Mouse (Mus musculus): ENCODE results near the gene Ppp1r8.
"Not testable (repeated sequence)": the region's sequence is repeated elsewhere in the genome, so short reads cannot be mapped to it uniquely, and the experiment has no call there.

The Ppp1r8 gene

GRCm38 (mm10) chr4:132807771-132808641 is 35.0 kb downstream of the Ppp1r8 start:
- no peak for DNase-seq (ENCODE audit: low read depth, low spot score)

- no peak for DNase-seq (ENCODE audit: low read depth, low spot score)
Observed at GRCm38 (mm10) chr4:132806620-132807191, 36.3 kb downstream of the Ppp1r8 start.

DNA sequence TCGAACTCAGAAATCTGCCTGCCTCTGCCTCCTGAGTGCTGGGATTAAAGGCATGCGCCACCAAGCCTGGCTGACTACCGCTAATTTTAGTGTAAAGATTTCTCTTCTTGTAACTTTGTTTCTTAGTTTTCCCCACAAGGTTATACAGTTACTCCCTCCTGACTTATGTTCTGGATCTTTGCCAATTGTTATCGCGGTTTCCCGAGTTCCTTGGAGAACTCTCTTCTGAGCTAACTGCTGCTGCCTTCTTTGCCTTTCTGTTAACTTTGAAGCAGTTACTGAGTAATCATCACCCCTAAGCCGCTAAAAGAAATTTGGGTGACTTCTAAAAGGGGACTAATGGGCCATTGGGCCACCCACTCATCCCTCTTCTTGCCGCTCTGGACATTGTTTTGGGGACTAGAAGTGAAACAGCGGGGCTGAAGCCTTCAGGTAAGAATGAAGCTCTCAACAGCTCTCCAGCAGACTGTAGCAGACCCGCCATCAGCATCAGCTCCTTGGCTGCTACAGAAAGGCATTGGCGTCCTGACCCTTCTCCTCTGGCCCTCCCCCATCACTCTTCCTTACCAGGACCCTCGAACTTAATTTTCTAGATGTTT is 37.3 kb downstream of the Ppp1r8 start:
- no peak for DNase-seq (ENCODE audit: low read depth, low spot score)

DNA sequence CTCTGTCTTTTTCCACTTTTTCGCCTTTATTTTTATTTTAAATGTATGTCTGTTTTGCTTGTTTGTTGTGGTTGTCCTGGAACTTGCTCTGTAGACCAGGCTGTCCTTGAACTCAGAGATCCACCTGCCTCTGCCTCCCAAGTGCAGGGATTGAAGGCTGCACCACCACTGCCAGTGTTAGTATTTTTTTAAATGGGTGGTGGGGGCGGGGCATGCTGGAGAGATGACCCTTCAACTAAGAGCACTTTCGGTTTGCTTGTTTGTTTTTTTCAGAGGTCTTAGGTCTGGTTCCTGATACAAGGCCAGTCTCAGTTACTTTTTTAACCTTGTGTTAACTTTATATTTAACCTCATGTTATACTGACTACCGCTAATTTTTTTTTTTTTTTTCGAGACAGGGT is 37.8 kb downstream of the Ppp1r8 start:
- no peak for DNase-seq (ENCODE audit: low read depth, low spot score)

GRCm38 (mm10) chr4:132804331-132804730 is 38.6 kb downstream of the Ppp1r8 start:
- no peak for DNase-seq (ENCODE audit: low read depth, low spot score)

GRCm38 (mm10) chr4:132803876-132804275 is 39.1 kb downstream of the Ppp1r8 start:
- no peak for DNase-seq (ENCODE audit: low read depth, low spot score)

DNA sequence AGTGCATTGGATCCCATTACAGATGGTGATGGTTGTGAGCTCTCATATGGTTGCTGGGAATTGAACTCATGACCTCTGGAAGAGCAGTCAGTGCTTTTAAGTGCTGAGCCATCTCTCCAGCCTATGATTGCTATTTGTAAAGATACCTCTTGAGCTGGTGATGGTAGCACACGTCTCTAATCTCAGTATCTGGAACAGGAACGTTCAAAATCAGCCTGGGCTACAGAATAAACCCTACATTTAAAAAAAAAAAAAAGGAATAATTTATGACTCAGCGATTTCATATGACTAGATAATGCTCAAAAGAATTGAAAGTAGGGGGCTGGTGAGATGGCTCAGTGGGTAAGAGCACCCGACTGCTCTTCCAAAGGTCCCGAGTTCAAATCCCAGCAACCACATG is 39.8 kb downstream of the Ppp1r8 start:
- DNase-seq (ENCODE audit: low read depth, low spot score), result no peak

DNA sequence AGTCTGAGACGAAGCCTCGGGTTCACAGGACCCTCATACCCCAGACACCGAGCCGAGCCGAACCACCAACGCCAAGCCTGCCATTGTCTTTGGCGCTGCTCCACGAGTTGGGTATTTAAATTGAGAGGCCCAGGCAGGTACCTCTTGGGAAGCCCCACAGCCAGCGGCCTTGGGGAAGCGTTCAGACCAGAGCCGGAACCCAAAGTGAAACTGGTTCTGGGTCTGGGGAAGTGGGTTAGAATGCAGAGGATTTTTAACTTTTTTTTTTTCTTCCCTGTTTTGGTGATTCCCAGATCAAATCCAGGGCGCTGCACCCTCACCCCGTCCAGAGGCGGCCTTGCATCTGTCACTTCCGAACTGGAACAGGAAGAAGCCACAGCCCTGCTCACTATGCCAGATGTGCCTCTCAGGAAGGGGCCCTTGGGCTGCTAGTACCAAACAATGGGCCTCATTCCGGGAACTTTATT is 40.8 kb downstream of the Ppp1r8 start:
- no peak for DNase-seq (ENCODE audit: low read depth, low spot score)

GRCm38 (mm10) chr4:132801176-132802077 is 41.5 kb downstream of the Ppp1r8 start:
- DNase-seq (ENCODE audit: low read depth, low spot score), result no peak

- no peak for DNase-seq (ENCODE audit: low read depth, low spot score)
Observed at GRCm38 (mm10) chr4:132799845-132800244, 43.1 kb downstream of the Ppp1r8 start.

- DNase-seq (ENCODE audit: low read depth, low spot score), result not testable (repeated sequence)
Observed at GRCm38 (mm10) chr4:132798666-132799065, 44.3 kb downstream of the Ppp1r8 start.

DNA sequence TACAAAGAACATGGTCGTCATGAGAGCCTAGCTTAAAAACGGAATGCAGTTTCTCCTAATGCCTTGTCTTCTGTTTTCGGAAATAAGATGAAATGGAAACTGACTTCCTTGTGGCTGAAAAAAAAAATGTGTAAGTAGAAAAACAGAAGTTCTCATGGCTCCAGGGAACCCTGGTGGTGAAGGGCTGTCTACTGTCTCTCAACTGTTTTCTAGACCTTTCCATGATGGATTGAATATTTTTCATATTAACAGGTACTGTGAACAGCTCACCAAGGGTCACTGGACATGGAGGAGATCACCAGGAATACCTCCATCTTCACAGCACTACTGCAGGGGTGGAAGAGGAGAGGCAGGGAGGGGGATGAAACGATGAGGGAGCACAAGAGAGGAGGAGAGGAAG is 44.9 kb downstream of the Ppp1r8 start:
- no peak for DNase-seq (ENCODE audit: low read depth, low spot score)

- no peak for DNase-seq (ENCODE audit: low read depth, low spot score)
Observed at GRCm38 (mm10) chr4:132797461-132797860, 45.5 kb downstream of the Ppp1r8 start.

- peak; percentile 46 for DNase-seq (ENCODE audit: low read depth, low spot score)
Observed at GRCm38 (mm10) chr4:132796196-132796886, 46.6 kb downstream of the Ppp1r8 start, which contains the start of gene Themis2. Gene Themis2, minus strand, starts transcription at chr4:132796387.

GRCm38 (mm10) chr4:132795171-132795570 is 47.8 kb downstream of the Ppp1r8 start:
- DNase-seq (ENCODE audit: low read depth, low spot score), result no peak

GRCm38 (mm10) chr4:132794760-132795159 is 48.2 kb downstream of the Ppp1r8 start:
- DNase-seq (ENCODE audit: low read depth, low spot score), result no peak

DNA sequence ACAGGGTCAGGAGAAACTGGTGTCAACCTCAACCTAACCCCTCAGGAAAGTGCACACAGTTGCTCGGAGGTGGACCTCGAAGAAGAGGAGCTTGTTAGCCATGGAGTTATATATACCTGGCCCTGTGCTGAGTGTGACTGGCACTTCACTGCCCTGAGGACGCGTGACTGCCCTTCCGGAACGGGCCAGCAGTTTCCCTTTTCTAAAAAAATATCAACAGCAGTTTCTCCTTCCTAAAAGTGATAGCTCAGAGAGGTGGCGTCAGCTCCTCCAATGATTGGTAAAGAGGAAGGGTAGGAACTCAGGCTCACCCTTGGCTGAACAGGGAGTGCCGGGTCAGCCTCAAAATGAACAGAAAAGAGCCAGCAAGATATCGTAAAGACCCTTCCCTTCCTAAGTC is 48.9 kb downstream of the Ppp1r8 start:
- DNase-seq (ENCODE audit: low read depth, low spot score), result no peak

DNA sequence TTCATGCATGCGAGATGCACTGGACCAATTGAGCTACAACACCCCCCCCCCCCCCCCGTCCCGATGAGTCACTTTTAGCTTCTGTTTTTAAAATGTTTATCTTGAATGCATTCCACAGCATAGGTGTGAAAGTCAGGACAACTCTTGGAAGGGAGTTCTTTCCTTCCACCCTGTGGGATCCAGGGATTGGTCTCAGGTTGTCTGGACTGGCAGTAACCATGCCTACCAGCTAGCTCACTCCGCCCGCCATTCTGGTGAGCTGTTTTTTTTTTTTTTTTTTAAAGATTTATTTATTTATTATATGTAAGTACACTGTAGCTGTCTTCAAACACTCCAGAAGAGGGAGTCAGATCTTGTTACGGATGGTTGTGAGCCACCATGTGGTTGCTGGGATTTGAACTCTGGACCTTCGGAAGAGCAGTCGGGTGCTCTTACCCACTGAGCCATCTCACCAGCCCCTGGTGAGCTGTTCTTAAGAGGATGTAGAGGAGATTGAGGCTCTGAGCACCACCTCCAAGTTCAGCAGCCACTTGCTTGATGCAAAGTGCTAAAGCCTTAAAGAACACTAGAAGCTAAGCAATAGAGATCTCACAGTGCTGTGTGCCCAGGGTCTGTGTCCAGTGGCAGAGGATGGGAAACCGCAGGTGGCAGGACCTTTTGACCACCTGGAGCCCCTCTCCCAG is 49.5 kb downstream of the Ppp1r8 start:
- DNase-seq (ENCODE audit: low read depth, low spot score), result not testable (repeated sequence)

DNA sequence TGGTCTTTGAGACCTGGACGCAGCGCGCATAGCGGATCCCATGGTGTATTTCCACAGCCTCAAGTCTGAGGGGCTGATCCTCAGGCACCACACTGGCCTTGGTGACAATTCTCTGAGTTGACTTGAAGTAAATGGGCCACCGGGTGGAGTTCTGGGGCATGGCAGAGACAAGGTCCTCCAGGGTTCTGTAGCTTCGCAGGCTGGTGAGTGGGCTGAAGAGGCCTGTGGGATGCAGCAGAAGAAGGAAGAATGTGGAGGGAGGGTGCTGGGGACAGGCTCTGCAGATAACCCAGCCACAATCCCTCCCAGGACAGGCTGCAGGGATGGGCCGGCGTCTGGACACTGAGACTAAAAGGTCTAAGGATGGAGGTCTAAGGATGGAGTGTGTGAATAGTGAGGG is 53.2 kb downstream of the Ppp1r8 start:
- no peak for DNase-seq (ENCODE audit: low read depth, low spot score)

DNA sequence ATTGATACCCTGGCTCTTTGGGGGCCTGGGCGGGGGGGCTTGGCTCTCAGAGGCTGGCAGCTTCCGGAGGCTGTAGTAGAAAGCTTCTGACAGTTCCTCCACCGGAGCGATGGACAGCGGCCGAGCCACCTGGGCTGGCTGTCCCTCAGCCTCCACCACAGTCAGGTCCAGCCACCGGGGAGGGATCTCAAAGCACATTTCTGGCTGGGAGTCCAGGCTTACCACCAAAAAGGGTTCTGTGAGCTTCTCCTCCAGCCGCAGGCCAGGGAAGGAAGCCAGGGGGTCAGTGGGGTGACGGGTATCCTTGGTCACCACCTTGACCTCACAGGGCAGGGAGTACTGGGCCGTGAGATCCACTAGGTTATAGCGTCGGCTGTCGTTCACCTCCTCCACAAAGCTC is 57.7 kb downstream of the Ppp1r8 start:
- no peak for DNase-seq (ENCODE audit: low read depth, low spot score)

All from embryo, embryonic 11.5 days (tissue).